Mouse (Mus musculus) liver, postnatal 0 days (tissue): ENCODE data around the gene Sipa1l3. TPM values are rescaled to one million over a fixed set of nuclear protein-coding genes. Genes with fewer than 3 reads are reported as not detected.

Experiments
- ATAC-seq: fragments of 200-750 bp; cut with Nextera tagmentation; 2 replicates; pipeline ENCODE4 v1.8.0; 2017; ENCODE audit warnings: mild to moderate bottlenecking, moderate library complexity
- DNase-seq: peaks from one replicate; pipeline ENCODE4 v3.0.0-alpha.2; 2016
- H3K27ac ChIP-seq: fragments of 300-500 bp; sonication (generic); 2 replicates; pipeline ENCODE4 v1.5.1; 2014; ENCODE audit warnings: antibody characterized with exemption, moderate library complexity, mild to moderate bottlenecking, low read depth
- H3K27me3 ChIP-seq: fragments of 300-500 bp; sonication (generic); 2 replicates; pipeline ENCODE4 v1.6.1; 2014; ENCODE audit warnings: low read length, control low read depth, mixed read lengths; ENCODE audit not compliant: insufficient read depth
- H3K36me3 ChIP-seq: fragments of 300-500 bp; sonication (generic); replicated peaks from 2 replicates; pipeline ENCODE4 v1.6.1; 2014; ENCODE audit warnings: mild to moderate bottlenecking, control low read depth, low read length, moderate library complexity, mixed read lengths; ENCODE audit not compliant: insufficient read depth
- H3K4me1 ChIP-seq: fragments of 300-500 bp; sonication (generic); 2 replicates; pipeline ENCODE4 v1.6.1; 2014; ENCODE audit warnings: antibody characterized with exemption, mild to moderate bottlenecking, control low read depth; ENCODE audit not compliant: insufficient read depth
- H3K4me2 ChIP-seq: fragments of 300-500 bp; sonication (generic); 2 replicates; pipeline ENCODE4 v1.6.1; 2014; ENCODE audit warnings: low read depth, mild to moderate bottlenecking, low read length, moderate library complexity, mixed read lengths
- H3K4me3 ChIP-seq: fragments of 300-500 bp; sonication (generic); 2 replicates; pipeline ENCODE4 v1.5.1; 2014; ENCODE audit warnings: low read depth, low read length
- H3K9ac ChIP-seq: fragments of 300-500 bp; sonication (generic); replicated peaks from 2 replicates; pipeline ENCODE4 v1.6.1; 2014; ENCODE audit warnings: mild to moderate bottlenecking, moderate library complexity
- H3K9me3 ChIP-seq: fragments of 300-500 bp; sonication (generic); 2 replicates; pipeline ENCODE4 v1.6.1; 2016; ENCODE audit warnings: mild to moderate bottlenecking, control low read depth, low read length, mixed read lengths
- CTCF ChIP-seq: sonication (generic); IDR thresholded peaks from 2 replicates; pipeline ENCODE4 v1.5.1; 2016; ENCODE audit warnings: antibody characterized with exemption, low read depth
- EP300 ChIP-seq: IDR thresholded peaks from 2 replicates; pipeline ENCODE4 v1.6.1; 2016; ENCODE audit warnings: antibody characterized with exemption, low read depth, mild to moderate bottlenecking
- WGBS: fragments of 180-500 bp; shearing (Covaris S2); extraction: QIAGEN DNeasy Blood & Tissue Kit; methylation state at CpG from one replicate; pipeline ENCODE4 v1.1.7; 2014; ENCODE audit not compliant: insufficient replicate concordance; 5-methylcytosine and 5-hydroxymethylcytosine counted together
- polyA plus RNA-seq: library from polyadenylated mRNA; unstranded; fragments of >200 nt; fragmentation: Nextera tagmentation; extraction: Ambion mirVana; gene quantifications from 2 replicates; pipeline ENCODE4 v1.2.1, GENCODE M21; 2015

Gene Sipa1l3
- polyA plus RNA-seq, 1 experiment from 2014 or later = 1.7 TPM

- DNase-seq (no peak), ATAC-seq (no peak)
- Histone ChIP-seq H3K4me2 (no peak overlapping the region), H3K9ac (no peak overlapping the region), H3K4me1 (no peaks in the 10 kb centered on the region), H3K4me3 (no peak overlapping the region), H3K27ac (no peak overlapping the region), H3K36me3 (peaks cover 35% of the 10 kb centered on the region), H3K9me3 (no peaks in the 10 kb centered on the region), H3K27me3 (no peaks in the 10 kb centered on the region)
- TF ChIP-seq CTCF = no peak
- TF ChIP-seq EP300 = no peak
- WGBS = 81% methylated on average over 6 of the region's 6 CpGs
Observed at GRCm38 (mm10) chr7:29327087-29327486, 191.4 kb downstream of the Sipa1l3 start.

DNA sequence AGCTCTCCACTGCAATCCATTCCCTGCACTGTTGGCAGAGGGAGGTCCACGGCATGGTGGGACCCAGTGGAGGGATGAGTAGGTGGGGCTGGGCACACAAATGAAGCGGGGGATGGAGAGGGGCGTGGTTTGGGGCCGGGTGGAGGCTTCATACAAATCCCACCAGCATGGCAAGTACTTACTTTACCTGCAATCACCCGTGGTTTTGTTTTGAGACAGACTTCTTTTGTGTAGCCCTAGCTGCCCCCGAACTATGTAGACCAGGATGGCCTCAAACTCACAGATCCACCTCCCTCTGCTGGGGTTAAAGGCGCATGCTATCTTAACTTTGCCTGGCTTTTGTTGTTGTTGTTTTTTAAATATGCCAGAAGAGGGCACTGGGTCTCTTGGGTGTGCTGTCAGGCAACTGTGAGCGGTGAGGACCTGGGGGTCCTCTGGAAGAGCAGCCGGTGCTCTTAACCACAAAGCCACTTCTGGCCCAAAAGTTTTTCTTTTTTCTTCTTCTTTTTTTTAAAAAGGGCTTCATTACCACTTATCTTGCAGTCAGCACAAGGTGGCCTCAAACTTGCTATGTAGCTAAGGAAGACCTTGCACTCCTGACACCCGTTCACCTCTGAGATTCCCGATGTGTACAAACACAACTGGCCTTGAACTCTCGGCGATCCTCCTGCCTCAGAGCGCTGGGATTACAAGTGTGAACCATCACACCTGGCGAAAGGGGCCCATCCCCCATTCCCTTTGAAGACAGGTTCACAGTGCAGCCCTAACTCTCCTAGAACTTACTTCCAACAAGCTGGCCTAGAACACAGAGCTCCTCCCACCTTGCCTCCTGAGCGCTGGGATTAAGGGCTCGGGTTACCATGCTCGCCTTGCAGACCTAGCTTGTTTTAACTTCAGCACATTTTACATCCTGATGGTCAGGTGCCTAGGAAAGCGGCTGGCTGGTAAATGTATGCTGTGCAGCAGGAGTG, 198.8 kb downstream of the Sipa1l3 start:
- H3K27me3 ChIP-seq = no peaks in the 10 kb centered on the region
- peak; percentile 37 for ATAC-seq
- H3K9ac ChIP-seq = 0 out of 2 replicates have a peak overlapping the region, but pooled peaks have one; percentile 18
- H3K4me3 ChIP-seq = no peak overlapping the region
- TF ChIP-seq EP300 (no peak), CTCF (peak; percentile 57)
- 14% methylated on average over 19 of the region's 19 CpGs for WGBS
- peaks cover 8% of the 10 kb centered on the region for H3K36me3 ChIP-seq
- H3K4me1 ChIP-seq = peaks cover 13% of the 10 kb centered on the region
- peak overlapping the region; percentile 53 for H3K4me2 ChIP-seq
- H3K9me3 ChIP-seq = no peaks in the 10 kb centered on the region
- no peak overlapping the region for H3K27ac ChIP-seq
- no peak for DNase-seq

- WGBS = 5% methylated on average over 18 of the region's 18 CpGs
Observed at GRCm38 (mm10) chr7:29318115-29318911, 200.1 kb downstream of the Sipa1l3 start.

GRCm38 (mm10) chr7:29317558-29317957, 200.9 kb downstream of the Sipa1l3 start:
- H3K4me1 ChIP-seq = peaks cover 13% of the 10 kb centered on the region
- ATAC-seq (no peak), DNase-seq (no peak)
- H3K4me2 ChIP-seq = no peak overlapping the region
- no peaks in the 10 kb centered on the region for H3K27me3 ChIP-seq
- WGBS = 3% methylated on average over 2 of the region's 2 CpGs
- TF ChIP-seq EP300 (no peak), CTCF (no peak)
- H3K4me3 ChIP-seq = no peak overlapping the region
- H3K9me3 ChIP-seq = no peaks in the 10 kb centered on the region
- no peak overlapping the region for H3K9ac ChIP-seq
- 0 out of 2 replicates have a peak, but pooled peaks cover 2% of the 10 kb centered on the region for H3K36me3 ChIP-seq
- no peak overlapping the region for H3K27ac ChIP-seq

More at GRCm38 (mm10) chr7:29318115-29318911, 200.1 kb downstream of the Sipa1l3 start:
- H3K27ac ChIP-seq = no peak overlapping the region
- peak; percentile 42 for DNase-seq
- 0 out of 2 replicates have a peak overlapping the region, but pooled peaks have one; percentile 1 for H3K4me3 ChIP-seq
- TF ChIP-seq CTCF (no peak), EP300 (peak; percentile 6; the same call in 1 of the 2 replicates)
- H3K4me1 ChIP-seq = peaks cover 13% of the 10 kb centered on the region
- peak; percentile 51 for ATAC-seq
- H3K9ac ChIP-seq = no peak overlapping the region
- H3K27me3 ChIP-seq = no peaks in the 10 kb centered on the region
- 0 out of 2 replicates have a peak, but pooled peaks cover 2% of the 10 kb centered on the region for H3K36me3 ChIP-seq
- H3K9me3 ChIP-seq = no peaks in the 10 kb centered on the region
- peak overlapping the region; percentile 53 for H3K4me2 ChIP-seq

DNA sequence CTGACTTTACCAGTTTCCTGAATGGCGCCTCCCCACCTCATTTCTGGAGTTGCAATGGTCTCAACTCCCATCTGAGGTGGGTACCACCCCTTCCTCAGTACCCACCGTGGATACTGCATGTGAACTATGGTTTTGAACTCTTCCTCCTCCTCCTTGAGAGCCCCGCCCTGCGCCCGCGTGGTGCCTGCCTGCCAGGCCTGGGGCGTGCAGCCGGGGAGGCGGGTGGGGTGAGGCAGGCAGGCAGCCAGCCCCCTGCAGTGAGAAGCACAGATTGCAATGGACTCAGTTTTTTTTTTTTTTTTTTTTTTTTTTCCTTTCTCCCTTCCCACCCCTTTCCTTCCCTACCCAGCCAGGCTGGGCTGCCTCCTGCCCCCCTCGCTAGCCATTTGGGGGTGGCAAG, 201.5 kb downstream of the Sipa1l3 start:
- 26% methylated on average over 10 of the region's 10 CpGs for WGBS
- Histone ChIP-seq H3K4me3 (no peak overlapping the region), H3K36me3 (0 out of 2 replicates have a peak, but pooled peaks cover 2% of the 10 kb centered on the region), H3K9me3 (no peaks in the 10 kb centered on the region), H3K4me1 (peaks cover 13% of the 10 kb centered on the region), H3K9ac (no peak overlapping the region), H3K4me2 (no peak overlapping the region), H3K27ac (no peak overlapping the region), H3K27me3 (no peaks in the 10 kb centered on the region)
- DNase-seq = no peak
- ATAC-seq = no peak
- TF ChIP-seq CTCF (0 out of 2 replicates have a peak, but pooled peaks have one; percentile 3), EP300 (no peak)
